Mouse (Mus musculus): Measurements from ENCODE around the gene Zc3h7b.

DNA sequence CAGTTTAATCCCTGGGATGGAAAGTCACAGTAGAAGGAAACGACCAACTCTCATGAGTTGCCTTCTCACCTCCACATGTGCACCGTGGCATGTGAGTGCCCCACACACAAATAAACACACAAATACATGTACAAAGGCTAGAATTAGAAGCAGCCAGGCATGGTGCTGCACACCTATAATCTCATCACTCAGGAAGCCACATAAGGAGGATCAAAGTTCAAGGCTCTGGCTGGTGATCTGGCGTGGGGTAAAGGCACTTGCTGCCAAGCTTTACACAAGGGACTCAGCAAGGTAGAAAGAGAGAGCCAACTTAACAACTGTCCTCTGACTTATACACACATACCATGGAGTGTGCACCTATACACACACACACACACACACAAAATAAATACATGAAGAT, 55.5 kb downstream of the Zc3h7b start:
- no peak for TF ChIP-seq E2F4 (IDR thresholded peaks at IDR 0.05; ENCODE audit: borderline replicate concordance, low read depth, low read length)
- TF ChIP-seq CTCF (IDR thresholded peaks at IDR 0.05 in 2 of 3, conservative IDR thresholded peaks at IDR 0.05 in 1 of 3; ENCODE audit: control insufficient read depth in 1 of 3, insufficient read depth in 1 of 3, low read depth in 2 of 3, low read length in 3 of 3, poor library complexity in 1 of 3, severe bottlenecking in 1 of 3), result no peak
- TF ChIP-seq TAL1 (IDR thresholded peaks at IDR 0.05; ENCODE audit: low read length), result no peak
- TF ChIP-seq ZMIZ1 (IDR thresholded peaks at IDR 0.05; ENCODE audit: low read depth, low read length), result no peak
- TF ChIP-seq SIN3A (IDR thresholded peaks at IDR 0.05; ENCODE audit: low read length), result no peak
- no peak for TF ChIP-seq SMC3 (IDR thresholded peaks at IDR 0.05; ENCODE audit: low read depth, low read length)
- TF ChIP-seq POLR2A (IDR thresholded peaks at IDR 0.05; ENCODE audit: control insufficient read depth in 1 of 2, insufficient read depth in 1 of 2, low read depth in 1 of 2, low read length in 2 of 2, poor library complexity in 1 of 2), result no peak
- TF ChIP-seq POLR2AphosphoS2 (IDR thresholded peaks at IDR 0.05; ENCODE audit: low read length), result no peak
- TF ChIP-seq UBTF (IDR thresholded peaks at IDR 0.05; ENCODE audit: borderline replicate concordance, insufficient read depth, low read depth, low read length), result no peak
- no peak for TF ChIP-seq GATA1 (IDR thresholded peaks at IDR 0.05; ENCODE audit: low read depth, low read length)
